Mouse (Mus musculus): ENCODE measurements around the gene Nudt4. TPM values are rescaled to one million over a fixed set of nuclear protein-coding genes. Genes with fewer than 3 reads are reported as not detected.

The Nudt4 gene
- polyA plus RNA-seq, 1 experiment from 2014 or later = 70.6 TPM

- WGBS = 54% methylated on average over 8 of the region's 8 CpGs
- Histone ChIP-seq H3K36me3 (ENCODE audit: control insufficient read depth, insufficient read depth, low read length) (no peaks in the 10 kb centered on the region), H3K27ac (ENCODE audit: low read length) (no peak overlapping the region), H3K4me3 (ENCODE audit: low read depth, low read length) (no peak overlapping the region), H3K9ac (replicated peaks; ENCODE audit: low read depth, low read length) (no peak overlapping the region), H3K9me3 (ENCODE audit: control insufficient read depth, low read depth, low read length) (no peaks in the 10 kb centered on the region), H3K4me1 (ENCODE audit: control insufficient read depth, insufficient read depth, low read length) (0 out of 2 replicates have a peak, but pooled peaks cover 2% of the 10 kb centered on the region), H3K4me2 (replicated peaks; ENCODE audit: low read depth, low read length) (no peak overlapping the region), H3K27me3 (ENCODE audit: control insufficient read depth, insufficient read depth, low read length) (no peaks in the 10 kb centered on the region)
- no peak for ATAC-seq (ENCODE audit: insufficient number of reproducible peaks, insufficient read depth, low FRiP score, low read depth)
Observed at GRCm38 (mm10) chr10:95595852-95596639, 32.1 kb upstream of the Nudt4 start.

GRCm38 (mm10) chr10:95594414-95594813, 30.5 kb upstream of the Nudt4 start:
- H3K36me3 ChIP-seq (ENCODE audit: control insufficient read depth, insufficient read depth, low read length) = no peaks in the 10 kb centered on the region
- WGBS = 55% methylated on average over 11 of the region's 11 CpGs
- H3K27ac ChIP-seq (ENCODE audit: low read length) = no peak overlapping the region
- H3K4me2 ChIP-seq (replicated peaks; ENCODE audit: low read depth, low read length) = no peak overlapping the region
- no peaks in the 10 kb centered on the region for H3K9me3 ChIP-seq (ENCODE audit: control insufficient read depth, low read depth, low read length)
- H3K4me3 ChIP-seq (ENCODE audit: low read depth, low read length) = no peak overlapping the region
- no peaks in the 10 kb centered on the region for H3K27me3 ChIP-seq (ENCODE audit: control insufficient read depth, insufficient read depth, low read length)
- ATAC-seq (ENCODE audit: insufficient number of reproducible peaks, insufficient read depth, low FRiP score, low read depth) = no peak
- no peaks in the 10 kb centered on the region for H3K4me1 ChIP-seq (ENCODE audit: control insufficient read depth, insufficient read depth, low read length)
- no peak overlapping the region for H3K9ac ChIP-seq (replicated peaks; ENCODE audit: low read depth, low read length)

GRCm38 (mm10) chr10:95591257-95591656, 27.3 kb upstream of the Nudt4 start:
- no peak for ATAC-seq (ENCODE audit: insufficient number of reproducible peaks, insufficient read depth, low FRiP score, low read depth)
- H3K9ac ChIP-seq (replicated peaks; ENCODE audit: low read depth, low read length) = no peak overlapping the region
- no peak overlapping the region for H3K4me3 ChIP-seq (ENCODE audit: low read depth, low read length)
- H3K4me1 ChIP-seq (ENCODE audit: control insufficient read depth, insufficient read depth, low read length) = no peaks in the 10 kb centered on the region
- no peak overlapping the region for H3K27ac ChIP-seq (ENCODE audit: low read length)
- H3K4me2 ChIP-seq (replicated peaks; ENCODE audit: low read depth, low read length) = no peak overlapping the region
- H3K27me3 ChIP-seq (ENCODE audit: control insufficient read depth, insufficient read depth, low read length) = no peaks in the 10 kb centered on the region
- WGBS = 75% methylated on average over 4 of the region's 4 CpGs
- no peaks in the 10 kb centered on the region for H3K9me3 ChIP-seq (ENCODE audit: control insufficient read depth, low read depth, low read length)
- no peaks in the 10 kb centered on the region for H3K36me3 ChIP-seq (ENCODE audit: control insufficient read depth, insufficient read depth, low read length)

DNA sequence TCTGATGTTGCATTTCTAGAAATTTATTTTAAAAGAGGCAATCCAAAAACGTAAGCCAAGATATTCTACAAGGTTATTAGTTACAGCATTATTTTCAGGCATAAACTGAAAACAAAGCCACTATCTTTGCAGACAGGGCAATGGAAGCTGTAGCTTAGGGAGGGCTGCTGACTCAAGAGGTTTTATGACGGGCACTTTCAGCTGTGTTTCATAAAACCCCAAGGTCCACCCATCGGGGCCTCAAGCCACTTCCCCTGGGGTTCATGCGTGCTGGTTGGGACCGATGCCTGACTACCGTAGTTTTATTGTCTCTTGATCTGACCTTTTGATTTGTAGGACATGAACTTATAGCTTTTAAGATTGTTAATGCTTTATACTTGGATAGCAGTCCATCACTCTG, 26.2 kb upstream of the Nudt4 start:
- Histone ChIP-seq H3K27ac (ENCODE audit: low read length) (no peak overlapping the region), H3K4me2 (replicated peaks; ENCODE audit: low read depth, low read length) (no peak overlapping the region), H3K4me3 (ENCODE audit: low read depth, low read length) (no peak overlapping the region), H3K4me1 (ENCODE audit: control insufficient read depth, insufficient read depth, low read length) (no peaks in the 10 kb centered on the region), H3K27me3 (ENCODE audit: control insufficient read depth, insufficient read depth, low read length) (no peaks in the 10 kb centered on the region), H3K9ac (replicated peaks; ENCODE audit: low read depth, low read length) (no peak overlapping the region), H3K36me3 (ENCODE audit: control insufficient read depth, insufficient read depth, low read length) (no peaks in the 10 kb centered on the region), H3K9me3 (ENCODE audit: control insufficient read depth, low read depth, low read length) (no peaks in the 10 kb centered on the region)
- 80% methylated on average over 6 of the region's 6 CpGs for WGBS
- no peak for ATAC-seq (ENCODE audit: insufficient number of reproducible peaks, insufficient read depth, low FRiP score, low read depth)

- WGBS = 88% methylated on average over 4 of the region's 4 CpGs
- H3K36me3 ChIP-seq (ENCODE audit: control insufficient read depth, insufficient read depth, low read length) = no peaks in the 10 kb centered on the region
- ATAC-seq (ENCODE audit: insufficient number of reproducible peaks, insufficient read depth, low FRiP score, low read depth) = no peak
- no peak overlapping the region for H3K9ac ChIP-seq (replicated peaks; ENCODE audit: low read depth, low read length)
- H3K4me1 ChIP-seq (ENCODE audit: control insufficient read depth, insufficient read depth, low read length) = no peaks in the 10 kb centered on the region
- no peaks in the 10 kb centered on the region for H3K9me3 ChIP-seq (ENCODE audit: control insufficient read depth, low read depth, low read length)
- no peak overlapping the region for H3K4me2 ChIP-seq (replicated peaks; ENCODE audit: low read depth, low read length)
- H3K4me3 ChIP-seq (ENCODE audit: low read depth, low read length) = no peak overlapping the region
- H3K27me3 ChIP-seq (ENCODE audit: control insufficient read depth, insufficient read depth, low read length) = no peaks in the 10 kb centered on the region
- no peak overlapping the region for H3K27ac ChIP-seq (ENCODE audit: low read length)
Observed at GRCm38 (mm10) chr10:95589196-95589595, 25.2 kb upstream of the Nudt4 start.

DNA sequence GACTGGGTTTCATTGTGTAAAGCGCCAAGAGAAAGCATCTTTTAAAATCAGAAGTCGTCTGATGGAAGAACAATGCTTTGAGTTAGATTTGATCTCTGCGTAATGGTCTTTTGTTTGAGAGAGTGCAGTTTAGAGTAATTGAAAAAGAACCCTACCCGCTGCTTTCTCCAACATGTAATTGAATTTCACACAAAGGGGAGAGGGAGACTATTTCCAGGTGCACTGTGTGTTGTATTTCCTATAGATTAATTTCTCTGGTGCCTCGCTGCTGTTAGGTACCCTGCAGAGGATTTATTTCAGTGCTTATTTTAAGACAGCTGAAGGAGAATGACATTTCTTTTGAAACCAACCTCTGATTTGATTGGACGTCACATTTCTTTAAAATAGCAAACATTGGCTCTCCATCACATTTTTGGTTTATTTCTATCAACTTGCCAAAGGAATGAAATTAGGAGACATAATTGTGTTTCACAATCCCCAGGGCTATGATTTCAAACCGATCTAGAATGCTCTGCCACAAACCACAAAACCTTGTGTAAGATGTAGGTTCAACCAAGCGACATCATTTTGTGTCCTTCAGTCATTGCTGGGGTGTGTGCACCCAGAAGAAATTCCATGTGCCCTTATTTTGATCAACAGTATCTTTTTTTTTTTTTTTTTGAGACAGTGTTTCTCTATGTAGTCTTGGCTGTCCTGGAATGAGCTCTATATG, 23.7 kb upstream of the Nudt4 start:
- WGBS = 74% methylated on average over 8 of the region's 8 CpGs
- Histone ChIP-seq H3K9ac (replicated peaks; ENCODE audit: low read depth, low read length) (no peak overlapping the region), H3K9me3 (ENCODE audit: control insufficient read depth, low read depth, low read length) (no peaks in the 10 kb centered on the region), H3K27me3 (ENCODE audit: control insufficient read depth, insufficient read depth, low read length) (no peaks in the 10 kb centered on the region), H3K27ac (ENCODE audit: low read length) (no peak overlapping the region), H3K4me3 (ENCODE audit: low read depth, low read length) (no peak overlapping the region), H3K4me1 (ENCODE audit: control insufficient read depth, insufficient read depth, low read length) (no peaks in the 10 kb centered on the region), H3K4me2 (replicated peaks; ENCODE audit: low read depth, low read length) (no peak overlapping the region), H3K36me3 (ENCODE audit: control insufficient read depth, insufficient read depth, low read length) (no peaks in the 10 kb centered on the region)
- ATAC-seq (ENCODE audit: insufficient number of reproducible peaks, insufficient read depth, low FRiP score, low read depth) = no peak

DNA sequence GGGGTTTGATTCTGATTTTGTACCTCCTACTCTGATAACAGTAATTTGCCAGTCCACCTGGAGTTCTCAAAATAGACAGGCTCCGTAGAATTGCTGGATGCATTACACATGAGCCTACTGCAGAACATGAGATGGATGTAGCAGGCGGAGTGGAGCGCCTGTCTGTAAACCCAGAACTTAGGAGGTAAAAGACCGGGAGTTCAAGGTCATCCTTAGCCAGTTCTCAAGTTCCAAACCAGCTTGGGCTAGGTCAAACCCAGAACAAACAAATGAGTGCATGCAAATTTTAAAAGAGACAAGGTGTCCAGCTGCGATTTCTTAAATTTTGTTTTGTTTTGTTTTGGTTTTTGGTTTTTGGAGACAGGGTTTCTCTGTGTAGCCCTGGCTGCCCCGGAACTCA, 21.6 kb upstream of the Nudt4 start:
- no peaks in the 10 kb centered on the region for H3K27me3 ChIP-seq (ENCODE audit: control insufficient read depth, insufficient read depth, low read length)
- H3K36me3 ChIP-seq (ENCODE audit: control insufficient read depth, insufficient read depth, low read length) = no peaks in the 10 kb centered on the region
- WGBS = 92% methylated on average over 6 of the region's 6 CpGs
- H3K9me3 ChIP-seq (ENCODE audit: control insufficient read depth, low read depth, low read length) = no peaks in the 10 kb centered on the region
- no peak overlapping the region for H3K27ac ChIP-seq (ENCODE audit: low read length)
- no peak overlapping the region for H3K9ac ChIP-seq (replicated peaks; ENCODE audit: low read depth, low read length)
- no peak overlapping the region for H3K4me3 ChIP-seq (ENCODE audit: low read depth, low read length)
- no peaks in the 10 kb centered on the region for H3K4me1 ChIP-seq (ENCODE audit: control insufficient read depth, insufficient read depth, low read length)
- H3K4me2 ChIP-seq (replicated peaks; ENCODE audit: low read depth, low read length) = no peak overlapping the region
- no peak for ATAC-seq (ENCODE audit: insufficient number of reproducible peaks, insufficient read depth, low FRiP score, low read depth)

DNA sequence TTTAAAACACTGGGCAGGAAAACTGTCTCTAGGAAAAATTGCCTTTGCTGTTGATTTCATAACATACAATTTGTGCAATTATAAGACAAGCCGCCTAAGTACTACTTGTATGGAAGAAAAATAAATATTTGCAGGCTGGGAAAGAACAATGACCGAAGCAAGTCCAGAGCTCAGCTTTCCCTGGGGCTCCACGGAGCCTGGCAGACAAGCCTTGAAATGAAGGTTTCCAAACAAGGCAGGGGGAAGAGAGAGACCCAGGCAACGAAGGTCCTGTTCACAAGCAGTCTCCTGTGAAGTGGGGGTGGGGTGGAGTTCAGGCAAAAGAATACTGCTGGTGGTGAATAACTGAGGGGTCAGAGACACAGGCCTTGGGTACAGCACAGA, 13.6 kb upstream of the Nudt4 start:
- Histone ChIP-seq H3K4me1 (ENCODE audit: control insufficient read depth, insufficient read depth, low read length) (peaks cover 5% of the 10 kb centered on the region; the same call in 1 of the 2 replicates), H3K27me3 (ENCODE audit: control insufficient read depth, insufficient read depth, low read length) (no peaks in the 10 kb centered on the region), H3K9me3 (ENCODE audit: control insufficient read depth, low read depth, low read length) (no peaks in the 10 kb centered on the region), H3K27ac (ENCODE audit: low read length) (0 out of 2 replicates have a peak overlapping the region, but pooled peaks have one; percentile 2), H3K4me2 (replicated peaks; ENCODE audit: low read depth, low read length) (no peak overlapping the region), H3K4me3 (ENCODE audit: low read depth, low read length) (no peak overlapping the region), H3K9ac (replicated peaks; ENCODE audit: low read depth, low read length) (no peak overlapping the region), H3K36me3 (ENCODE audit: control insufficient read depth, insufficient read depth, low read length) (no peaks in the 10 kb centered on the region)
- no peak for ATAC-seq (ENCODE audit: insufficient number of reproducible peaks, insufficient read depth, low FRiP score, low read depth)
- WGBS = 18% methylated on average over 4 of the region's 4 CpGs

Measured in stomach, embryonic 14.5 days (tissue).